Mouse (Mus musculus) testis, adult 2 months (tissue): ENCODE results near the gene Supt3.

Experiments used
- CTCF ChIP-seq: fragments of 200-500 bp; IDR thresholded peaks from 2 replicates; pipeline ENCODE4 v1.5.1; 2012; ENCODE audit warnings: low read depth, mild to moderate bottlenecking, inconsistent platforms, low read length, moderate library complexity; ENCODE audit not compliant: control insufficient read depth, insufficient read depth, insufficient replicate concordance
- POLR2A ChIP-seq: fragments of 200-500 bp; IDR thresholded peaks from 2 replicates; pipeline ENCODE4 v1.6.1; 2012; ENCODE audit warnings: low read depth, mild to moderate bottlenecking, inconsistent platforms, low read length, moderate library complexity; ENCODE audit not compliant: control insufficient read depth

GRCm38 (mm10) chr17:44797331-44797730, 20.4 kb downstream of the Supt3 start:
- no peak for TF ChIP-seq CTCF
- TF ChIP-seq POLR2A = no peak
